Mouse (Mus musculus): ENCODE data around the gene Mta3. TPM values are rescaled to one million over a fixed set of nuclear protein-coding genes. Genes with fewer than 3 reads are reported as not detected.
"Not testable (repeated sequence)": the region's sequence is repeated elsewhere in the genome, so short reads cannot be mapped to it uniquely, and the experiment has no call there.

The Mta3 gene
- polyA plus RNA-seq, 1 experiment, result 44.5 TPM

DNA sequence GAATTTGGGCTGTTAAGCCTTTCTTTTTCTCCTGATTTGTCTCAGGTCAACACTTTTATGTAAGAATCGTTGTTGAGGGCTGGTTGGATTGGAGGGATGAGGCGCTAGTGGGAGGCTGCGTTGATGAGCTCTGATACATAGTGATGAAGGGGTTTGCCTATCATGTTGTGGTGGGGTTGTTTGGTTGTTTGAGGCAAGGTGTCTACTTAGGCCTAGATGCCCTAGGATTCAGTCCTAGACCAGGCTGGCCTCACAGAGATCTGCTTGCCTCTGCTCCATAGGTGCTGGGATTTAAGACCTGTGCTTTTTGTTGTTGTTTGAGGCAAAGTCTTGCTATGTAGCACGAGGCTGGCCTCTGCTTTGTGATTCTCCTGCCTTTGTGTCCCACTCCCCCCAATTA, 1.4 kb downstream of the Mta3 start:
- 27% methylated on average over 4 of the region's 4 CpGs for WGBS
- TF ChIP-seq CTCF (IDR thresholded peaks at IDR 0.05; ENCODE audit: borderline replicate concordance, control insufficient read depth, extremely low read depth, insufficient read depth, low read length, poor library complexity) (no peak), POLR2A (IDR thresholded peaks at IDR 0.05; ENCODE audit: control insufficient read depth, extremely low read depth, insufficient read depth, low read length, poor library complexity) (no peak)
- Histone ChIP-seq H3K4me1 (replicated peaks; ENCODE audit: control insufficient read depth, insufficient read depth, low read length) (peaks cover 26% of the 10 kb centered on the region), H3K27ac (ENCODE audit: control insufficient read depth, insufficient read depth, low read length) (peak overlapping the region; percentile 61), H3K4me3 (ENCODE audit: control insufficient read depth, insufficient read depth, low read length) (no peak overlapping the region), H3K36me3 (ENCODE audit: control insufficient read depth, insufficient read depth, low read length) (no peaks in the 10 kb centered on the region), H3K27me3 (ENCODE audit: control insufficient read depth, insufficient read depth, low read length) (no peaks in the 10 kb centered on the region)
- peak; percentile 37 for DNase-seq

DNA sequence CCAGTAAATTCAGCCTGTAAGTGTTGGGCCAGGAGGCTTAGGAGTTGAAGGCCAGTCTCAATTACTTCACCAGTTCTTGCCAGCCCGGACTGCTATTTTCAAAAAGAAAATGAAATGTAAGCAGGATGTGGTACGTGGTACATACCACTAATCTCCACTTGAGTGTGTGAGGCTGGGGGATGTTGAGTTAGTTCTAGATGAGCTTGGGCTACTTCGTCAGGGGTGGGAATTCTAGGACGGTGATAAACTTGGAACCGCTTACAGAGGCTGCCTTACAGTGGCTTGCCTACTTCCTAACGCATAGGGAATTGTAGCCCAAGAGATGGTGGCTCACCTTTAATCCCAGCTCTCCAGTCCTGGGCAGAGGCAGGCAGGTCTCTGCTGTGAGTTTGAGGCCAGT, 1.9 kb downstream of the Mta3 start:
- WGBS, result 31% methylated on average over 6 of the region's 6 CpGs
- Histone ChIP-seq H3K4me3 (ENCODE audit: control insufficient read depth, insufficient read depth, low read length) (no peak overlapping the region; the same call in 1 of the 2 replicates), H3K27ac (ENCODE audit: control insufficient read depth, insufficient read depth, low read length) (peak overlapping the region; percentile 68), H3K36me3 (ENCODE audit: control insufficient read depth, insufficient read depth, low read length) (no peaks in the 10 kb centered on the region), H3K4me1 (replicated peaks; ENCODE audit: control insufficient read depth, insufficient read depth, low read length) (peaks cover 26% of the 10 kb centered on the region), H3K27me3 (ENCODE audit: control insufficient read depth, insufficient read depth, low read length) (no peaks in the 10 kb centered on the region)
- no peak for TF ChIP-seq POLR2A (IDR thresholded peaks at IDR 0.05; ENCODE audit: control insufficient read depth, extremely low read depth, insufficient read depth, low read length, poor library complexity)
- no peak for TF ChIP-seq CTCF (IDR thresholded peaks at IDR 0.05; ENCODE audit: borderline replicate concordance, control insufficient read depth, extremely low read depth, insufficient read depth, low read length, poor library complexity)
- peak; percentile 33 for DNase-seq

DNA sequence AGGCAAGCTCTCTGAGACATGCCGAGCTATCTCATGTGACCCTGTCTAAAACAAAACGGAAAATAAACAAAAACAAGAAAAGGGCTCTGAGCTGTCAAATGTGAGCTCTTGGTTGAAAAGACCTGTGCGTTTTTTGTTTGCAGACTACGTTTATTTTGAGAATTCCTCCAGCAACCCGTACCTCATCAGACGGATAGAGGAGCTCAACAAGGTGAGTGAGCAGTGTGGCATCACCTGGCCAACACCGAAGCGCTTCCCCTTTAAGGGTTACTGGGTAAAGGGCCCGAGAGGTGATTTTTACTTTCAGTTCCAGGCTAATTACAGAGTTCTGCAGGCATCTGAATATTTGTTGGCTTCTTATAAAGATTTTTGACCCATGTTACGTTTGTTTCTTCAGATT, 2.3 kb downstream of the Mta3 start:
- H3K4me3 ChIP-seq (ENCODE audit: control insufficient read depth, insufficient read depth, low read length), result no peak overlapping the region; the same call in 1 of the 2 replicates
- H3K4me1 ChIP-seq (replicated peaks; ENCODE audit: control insufficient read depth, insufficient read depth, low read length), result peaks cover 26% of the 10 kb centered on the region
- H3K27ac ChIP-seq (ENCODE audit: control insufficient read depth, insufficient read depth, low read length), result peak overlapping the region; percentile 68
- no peak for DNase-seq
- H3K36me3 ChIP-seq (ENCODE audit: control insufficient read depth, insufficient read depth, low read length), result no peaks in the 10 kb centered on the region
- TF ChIP-seq CTCF (IDR thresholded peaks at IDR 0.05; ENCODE audit: borderline replicate concordance, control insufficient read depth, extremely low read depth, insufficient read depth, low read length, poor library complexity) (no peak), POLR2A (IDR thresholded peaks at IDR 0.05; ENCODE audit: control insufficient read depth, extremely low read depth, insufficient read depth, low read length, poor library complexity) (no peak)
- 32% methylated on average over 10 of the region's 10 CpGs for WGBS
- H3K27me3 ChIP-seq (ENCODE audit: control insufficient read depth, insufficient read depth, low read length), result no peaks in the 10 kb centered on the region

DNA sequence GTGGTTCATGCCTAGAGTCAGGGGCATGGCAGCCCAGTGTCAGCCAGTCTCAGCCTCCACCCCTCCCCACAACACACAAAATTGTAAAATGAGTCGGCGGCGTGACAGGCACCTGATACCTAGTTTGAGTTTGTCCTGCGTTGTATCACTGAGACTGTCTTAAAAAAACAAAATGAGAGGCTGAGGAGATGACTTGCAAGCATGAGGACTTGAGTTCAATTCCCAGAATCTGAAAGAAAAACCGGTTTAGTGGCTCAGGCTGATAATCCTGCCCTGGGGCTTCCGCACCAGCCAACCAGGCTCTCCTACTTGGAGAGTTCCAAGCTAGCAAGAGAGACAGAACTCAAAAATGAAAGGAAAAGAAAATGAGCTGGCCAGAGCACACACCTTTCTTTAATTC, 2.9 kb downstream of the Mta3 start:
- Histone ChIP-seq H3K27me3 (ENCODE audit: control insufficient read depth, insufficient read depth, low read length) (no peaks in the 10 kb centered on the region), H3K4me1 (replicated peaks; ENCODE audit: control insufficient read depth, insufficient read depth, low read length) (peaks cover 26% of the 10 kb centered on the region), H3K36me3 (ENCODE audit: control insufficient read depth, insufficient read depth, low read length) (no peaks in the 10 kb centered on the region), H3K27ac (ENCODE audit: control insufficient read depth, insufficient read depth, low read length) (peak overlapping the region; percentile 46; the same call in 1 of the 2 replicates), H3K4me3 (ENCODE audit: control insufficient read depth, insufficient read depth, low read length) (no peak overlapping the region)
- 79% methylated on average over 6 of the region's 6 CpGs for WGBS
- DNase-seq, result no peak
- TF ChIP-seq CTCF (IDR thresholded peaks at IDR 0.05; ENCODE audit: borderline replicate concordance, control insufficient read depth, extremely low read depth, insufficient read depth, low read length, poor library complexity) (no peak), POLR2A (IDR thresholded peaks at IDR 0.05; ENCODE audit: control insufficient read depth, extremely low read depth, insufficient read depth, low read length, poor library complexity) (no peak)

DNA sequence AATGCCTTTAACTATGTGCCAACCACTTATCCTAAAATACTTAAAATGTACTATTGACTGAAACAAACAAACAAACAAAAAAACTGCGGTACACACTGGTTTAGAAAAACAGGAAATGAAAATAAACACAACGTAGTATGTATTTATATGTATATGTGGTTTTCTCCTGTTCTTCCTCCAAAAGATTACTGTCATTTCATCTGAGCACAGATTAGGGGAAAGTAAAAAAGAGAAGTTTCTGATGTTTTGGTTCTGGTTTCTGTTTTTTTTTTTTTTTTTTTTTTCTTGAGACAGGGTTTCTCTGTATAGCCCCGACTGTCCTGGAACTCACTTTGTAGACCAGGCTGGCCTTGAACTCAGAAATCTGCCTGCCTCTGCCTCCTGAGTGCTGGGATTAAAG, 3.6 kb downstream of the Mta3 start:
- not testable (repeated sequence) for H3K4me3 ChIP-seq (ENCODE audit: control insufficient read depth, insufficient read depth, low read length); H3K36me3 ChIP-seq (ENCODE audit: control insufficient read depth, insufficient read depth, low read length); H3K27ac ChIP-seq (ENCODE audit: control insufficient read depth, insufficient read depth, low read length); DNase-seq; H3K27me3 ChIP-seq (ENCODE audit: control insufficient read depth, insufficient read depth, low read length)
- peaks cover 26% of the 10 kb centered on the region for H3K4me1 ChIP-seq (replicated peaks; ENCODE audit: control insufficient read depth, insufficient read depth, low read length)
- WGBS, result 52% methylated on average over 3 of the region's 3 CpGs

DNA sequence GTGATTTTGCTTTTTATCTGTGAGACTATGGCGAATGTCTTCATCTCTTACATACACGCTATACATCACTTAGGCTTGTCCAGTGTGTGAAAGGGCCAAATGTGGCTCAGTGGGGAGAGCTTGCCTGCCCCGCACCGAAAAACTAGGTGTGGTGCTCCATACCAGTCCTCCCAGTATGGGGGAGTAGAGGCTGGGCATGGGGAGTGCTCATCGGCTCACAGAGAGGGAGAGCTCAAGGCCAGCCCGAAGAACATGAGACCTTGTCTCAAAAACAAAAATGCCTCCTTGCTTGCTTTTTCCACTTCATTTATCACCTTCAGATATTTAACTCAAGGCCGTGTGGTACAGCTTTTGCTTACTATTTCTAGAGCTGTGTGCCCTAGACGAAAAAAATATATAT, 4.7 kb downstream of the Mta3 start:
- no peak for TF ChIP-seq CTCF (IDR thresholded peaks at IDR 0.05; ENCODE audit: borderline replicate concordance, control insufficient read depth, extremely low read depth, insufficient read depth, low read length, poor library complexity)
- Histone ChIP-seq H3K36me3 (ENCODE audit: control insufficient read depth, insufficient read depth, low read length) (0 out of 2 replicates have a peak, but pooled peaks cover 2% of the 10 kb centered on the region), H3K27me3 (ENCODE audit: control insufficient read depth, insufficient read depth, low read length) (no peaks in the 10 kb centered on the region), H3K27ac (ENCODE audit: control insufficient read depth, insufficient read depth, low read length) (no peak overlapping the region), H3K4me3 (ENCODE audit: control insufficient read depth, insufficient read depth, low read length) (no peak overlapping the region), H3K4me1 (replicated peaks; ENCODE audit: control insufficient read depth, insufficient read depth, low read length) (peaks cover 21% of the 10 kb centered on the region)
- 98% methylated on average over 8 of the region's 8 CpGs for WGBS
- DNase-seq, result no peak

DNA sequence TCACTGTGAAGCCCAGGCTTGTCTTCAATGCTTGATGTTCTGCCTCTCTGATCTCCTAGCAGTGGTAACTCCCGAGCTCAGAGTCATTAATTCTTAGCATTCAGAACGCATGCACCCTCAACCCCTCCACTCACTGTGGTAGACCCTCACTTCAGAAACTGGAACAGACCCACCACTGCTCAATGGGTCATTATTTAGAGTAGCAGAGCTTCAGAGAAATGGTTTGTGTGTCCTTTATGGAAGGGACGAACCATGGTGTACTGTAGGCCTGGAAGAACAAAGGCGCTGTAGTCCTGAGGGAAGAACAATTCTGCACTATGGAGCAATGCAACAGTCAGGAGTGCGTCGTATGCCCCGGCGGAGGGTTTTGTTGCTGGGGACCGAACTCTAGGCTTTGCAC, 6.4 kb downstream of the Mta3 start:
- Histone ChIP-seq H3K4me1 (replicated peaks; ENCODE audit: control insufficient read depth, insufficient read depth, low read length) (peaks cover 14% of the 10 kb centered on the region), H3K4me3 (ENCODE audit: control insufficient read depth, insufficient read depth, low read length) (no peak overlapping the region), H3K27me3 (ENCODE audit: control insufficient read depth, insufficient read depth, low read length) (no peaks in the 10 kb centered on the region), H3K27ac (ENCODE audit: control insufficient read depth, insufficient read depth, low read length) (no peak overlapping the region), H3K36me3 (ENCODE audit: control insufficient read depth, insufficient read depth, low read length) (peaks cover 10% of the 10 kb centered on the region)
- TF ChIP-seq CTCF (IDR thresholded peaks at IDR 0.05; ENCODE audit: borderline replicate concordance, control insufficient read depth, extremely low read depth, insufficient read depth, low read length, poor library complexity) (no peak), POLR2A (IDR thresholded peaks at IDR 0.05; ENCODE audit: control insufficient read depth, extremely low read depth, insufficient read depth, low read length, poor library complexity) (no peak)
- DNase-seq, result no peak
- WGBS, result 97% methylated on average over 9 of the region's 9 CpGs

All from thymus, adult 2 months (tissue).